Comparison of ENCODE assay signal across 9 mouse cellular contexts in the genomic region with DNA sequence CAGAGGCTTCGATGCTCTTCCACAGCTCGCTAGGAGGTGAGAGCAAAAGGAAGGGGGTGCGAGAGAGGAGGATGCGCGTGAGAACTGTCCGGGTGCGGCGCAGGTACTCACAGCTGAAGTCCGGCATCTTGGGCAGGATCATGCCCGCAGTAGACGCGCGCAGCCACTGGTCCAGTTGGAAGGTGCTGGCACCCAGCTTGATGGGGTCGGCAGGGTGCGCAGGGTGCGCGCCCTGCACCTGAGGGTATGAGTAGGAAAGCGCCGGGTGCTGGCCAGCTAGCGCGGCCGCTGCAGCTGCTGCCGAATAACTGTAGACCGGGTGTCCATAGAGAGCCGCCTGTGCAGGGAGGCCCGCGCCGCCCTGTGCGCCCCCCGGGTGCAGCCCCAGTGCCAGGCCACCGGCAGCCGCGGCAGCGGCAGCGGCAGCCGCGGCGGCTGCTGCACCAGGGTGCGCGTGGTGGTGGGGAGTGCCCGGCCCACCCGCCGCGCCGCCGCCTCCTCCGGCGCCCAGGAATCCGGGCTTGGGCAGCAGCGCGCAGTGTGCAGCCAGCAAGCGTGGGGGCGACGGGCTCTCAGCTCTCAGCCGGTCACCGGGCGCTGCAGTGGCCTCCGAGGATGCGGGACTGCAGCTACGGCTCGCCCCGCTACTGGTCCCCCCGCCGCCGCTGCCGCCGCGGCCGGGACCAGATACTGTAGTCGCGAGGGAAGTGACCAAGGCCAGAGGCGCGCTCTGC. TPM values are rescaled to one million over a fixed set of nuclear protein-coding genes. Genes with fewer than 3 reads are reported as not detected.
DNase-seq lines count a peak whose midpoint lies in the region; ATAC-seq lines count a peak whose summit lies in the region.
"Had no signal": no experiment of that assay in that cellular context is flagged by ENCODE, and none has a peak within 500 bp of the region (broad histone marks: within the 10 kb centered on the region; RNA-seq: fewer than 3 reads in every experiment).

No protein-coding gene starts in this region.

- 0 out of 2 replicates have a peak, but pooled peaks have one; percentile 15 for ATAC-seq in embryonic facial prominence, embryonic 15.5 days (ENCODE audit: insufficient number of reproducible peaks, low FRiP score, low TSS enrichment, low read depth)
- ATAC-seq in intestine, embryonic 15.5 days, result peak; percentile 21
- ATAC-seq in neural tube, embryonic 11.5 days (ENCODE audit: insufficient read depth, low FRiP score, low TSS enrichment), result no peak
- ATAC-seq: activated CD4-positive, CD25-positive, alpha-beta regulatory T cell, adult 4 months had no signal

- H3K9me3 ChIP-seq in embryonic facial prominence, embryonic 15.5 days (replicated peaks), result no peaks in the 10 kb centered on the region
- no peaks in the 10 kb centered on the region for H3K9me3 ChIP-seq in intestine, embryonic 15.5 days
- H3K9me3 ChIP-seq in neural tube, embryonic 11.5 days (ENCODE audit: control insufficient read depth, low read length), result no peaks in the 10 kb centered on the region

- peak; percentile 30 to 42 for DNase-seq in kidney, postnatal 4 days
- DNase-seq in kidney, adult 18-20 months, result no peak
- DNase-seq in neural tube, embryonic 11.5 days (ENCODE audit: low spot score), result no peak
- no peak for DNase-seq in spleen, adult 18-20 months
- no peak for DNase-seq in layer of hippocampus, adult 9-10 months (ENCODE audit: low spot score)
- DNase-seq in thymus, postnatal 25 days, result no peak

- peak overlapping the region; percentile 69 for H3K4me2 ChIP-seq in embryonic facial prominence, embryonic 15.5 days (replicated peaks)
- H3K4me2 ChIP-seq in intestine, embryonic 15.5 days (replicated peaks), result peak overlapping the region; percentile 79
- peak overlapping the region; percentile 42 for H3K4me2 ChIP-seq in neural tube, embryonic 11.5 days (ENCODE audit: low read depth)

- H3K27me3 ChIP-seq in embryonic facial prominence, embryonic 15.5 days, result peaks cover 99% of the 10 kb centered on the region
- H3K27me3 ChIP-seq in intestine, embryonic 15.5 days (replicated peaks), result peaks cover 78% of the 10 kb centered on the region
- H3K27me3 ChIP-seq in neural tube, embryonic 11.5 days (ENCODE audit: control insufficient read depth, insufficient read depth, low read length), result peaks cover 99% of the 10 kb centered on the region

- no peak overlapping the region for H3K9ac ChIP-seq in embryonic facial prominence, embryonic 15.5 days
- H3K9ac ChIP-seq in intestine, embryonic 15.5 days, result peak overlapping the region; percentile 39
- H3K9ac ChIP-seq in neural tube, embryonic 11.5 days (ENCODE audit: low read length), result no peak overlapping the region

- H3K36me3 ChIP-seq in embryonic facial prominence, embryonic 15.5 days, result no peaks in the 10 kb centered on the region
- no peaks in the 10 kb centered on the region for H3K36me3 ChIP-seq in intestine, embryonic 15.5 days
- H3K36me3 ChIP-seq in neural tube, embryonic 11.5 days (ENCODE audit: control insufficient read depth, insufficient read depth, low read length), result no peaks in the 10 kb centered on the region

- WGBS in embryonic facial prominence, embryonic 15.5 days, result under 1% methylated on average over 55 of the region's 73 CpGs
- under 1% methylated on average over 73 of the region's 73 CpGs for whole genome bisulfite sequencing in intestine, embryonic 15.5 days
- under 1% methylated on average over 69 of the region's 73 CpGs for WGBS in neural tube, embryonic 11.5 days

- H3K27ac ChIP-seq in embryonic facial prominence, embryonic 15.5 days (replicated peaks), result no peak overlapping the region
- no peak overlapping the region for H3K27ac ChIP-seq in intestine, embryonic 15.5 days
- H3K27ac ChIP-seq in neural tube, embryonic 11.5 days (ENCODE audit: low read depth, low read length), result no peak overlapping the region

- peaks cover 28% of the 10 kb centered on the region for H3K4me1 ChIP-seq in embryonic facial prominence, embryonic 15.5 days
- peaks cover 16% of the 10 kb centered on the region; the same call in 1 of the 2 replicates for H3K4me1 ChIP-seq in intestine, embryonic 15.5 days (replicated peaks)
- H3K4me1 ChIP-seq in neural tube, embryonic 11.5 days (ENCODE audit: control insufficient read depth, insufficient read depth, low read length), result peaks cover 9% of the 10 kb centered on the region; the same call in 1 of the 2 replicates

- peak overlapping the region; percentile 39 for H3K4me3 ChIP-seq in embryonic facial prominence, embryonic 15.5 days (replicated peaks)
- H3K4me3 ChIP-seq in intestine, embryonic 15.5 days (replicated peaks), result peak overlapping the region; percentile 50
- H3K4me3 ChIP-seq in neural tube, embryonic 11.5 days (ENCODE audit: low read depth, low read length), result peak overlapping the region; percentile 34

RNA-seq across cellular contexts. Expression of gene Mnx1, which starts 0.6 kb away (rescaled TPM):
- polyA plus RNA-seq in embryonic facial prominence, embryonic 15.5 days (2015; fragmentation: Nextera tagmentation; extraction: Ambion mirVana), result 0.11 and 0.13 TPM in 2 replicates
- polyA plus RNA-seq in intestine, embryonic 15.5 days (2015; fragmentation: Nextera tagmentation; extraction: Ambion mirVana), result 1.4 and 1.5 TPM in 2 replicates
- 4.4 and 7.6 TPM in 2 replicates for polyA plus RNA-seq in neural tube, embryonic 11.5 days (2014; fragmentation: Nextera tagmentation; extraction: Ambion mirVana)
- polyA plus RNA-seq: activated CD4-positive, CD25-positive, alpha-beta regulatory T cell, adult 4 months had no signal

RNA-seq across cellular contexts. Expression of gene Nom1, which starts 43.2 kb away (rescaled TPM):
- polyA plus RNA-seq in embryonic facial prominence, embryonic 15.5 days (2015; fragmentation: Nextera tagmentation; extraction: Ambion mirVana), result 24.6 and 25.5 TPM in 2 replicates
- 28.0 and 31.0 TPM in 2 replicates for polyA plus RNA-seq in intestine, embryonic 15.5 days (2015; fragmentation: Nextera tagmentation; extraction: Ambion mirVana)
- 20.0 and 26.7 TPM in 2 replicates for polyA plus RNA-seq in neural tube, embryonic 11.5 days (2014; fragmentation: Nextera tagmentation; extraction: Ambion mirVana)

Comparison
In these comparisons a context has a peak if more than half of its experiments do, and no peak if none do; other contexts are left out.
1. DNase-seq: peak in kidney, postnatal 4 days (2 of 2); none in kidney, adult 18-20 months (single experiment), neural tube, embryonic 11.5 days (single experiment), spleen, adult 18-20 months (0 of 2), layer of hippocampus, adult 9-10 months (single experiment) and thymus, postnatal 25 days (single experiment).
2. Peak in every context shown above with its lines, with median percentiles within 50 percentile points of each other: H3K4me2 ChIP-seq and H3K4me3 ChIP-seq.